Mouse (Mus musculus) cerebellum, adult 2 months (tissue): ENCODE data around the gene Fndc3a. TPM values are rescaled to one million over a fixed set of nuclear protein-coding genes. Genes with fewer than 3 reads are reported as not detected.

Experiments used
- DNase-seq, 2 experiments: peaks; one replicate each; pipeline ENCODE4 v3.0.0; 2021
- H3K27ac ChIP-seq: fragments of 200-500 bp; 2 replicates; pipeline ENCODE4 v1.5.1; 2012; ENCODE audit warnings: low read length, control low read depth, inconsistent platforms; ENCODE audit not compliant: insufficient read depth
- H3K27me3 ChIP-seq: fragments of 200-500 bp; 2 replicates; pipeline ENCODE4 v1.6.1; 2012; ENCODE audit warnings: inconsistent platforms, mild to moderate bottlenecking, low read length, moderate library complexity; ENCODE audit not compliant: control insufficient read depth, insufficient read depth
- H3K4me1 ChIP-seq: fragments of 200-500 bp; 2 replicates; pipeline ENCODE4 v1.6.1; 2011; ENCODE audit warnings: low read length; ENCODE audit not compliant: control insufficient read depth, insufficient read depth
- H3K4me3 ChIP-seq: fragments of 200-500 bp; replicated peaks from 2 replicates; pipeline ENCODE3; 2011; ENCODE audit warnings: mild to moderate bottlenecking, low read depth, low read length, control low read depth; ENCODE audit not compliant: insufficient read depth
- CTCF ChIP-seq: fragments of 200-500 bp; IDR thresholded peaks from 2 replicates; pipeline ENCODE4 v1.5.1; 2011; ENCODE audit warnings: low read depth, mild to moderate bottlenecking, control low read depth, low read length, moderate library complexity, borderline replicate concordance; ENCODE audit not compliant: insufficient read depth
- POLR2A ChIP-seq: fragments of 200-500 bp; IDR thresholded peaks from 2 replicates; pipeline ENCODE4 v1.6.1; 2011; ENCODE audit warnings: low read length, control low read depth, borderline replicate concordance; ENCODE audit not compliant: insufficient read depth
- WGBS: fragments of 180-500 bp; shearing (Covaris S2); methylation state at CpG from one replicate; pipeline ENCODE4 v1.1.7; 2018; 5-methylcytosine and 5-hydroxymethylcytosine counted together
- polyA plus RNA-seq: library from polyadenylated mRNA; depleted of rRNA; stranded (reverse); fragments of >200 nt; gene quantifications from 2 replicates; pipeline ENCODE4 v1.2.3, GENCODE M21; 2012

The Fndc3a gene
- polyA plus RNA-seq, 1 experiment, result 20.0 TPM

- Histone ChIP-seq H3K27ac (no peak overlapping the region), H3K4me1 (no peaks in the 10 kb centered on the region), H3K27me3 (no peaks in the 10 kb centered on the region), H3K4me3 (no peak overlapping the region)
- 83% methylated on average over 4 of the region's 4 CpGs for WGBS
- TF ChIP-seq CTCF (no peak), POLR2A (no peak)
- no peak for DNase-seq
Observed at GRCm38 (mm10) chr14:72738776-72739175, 29.0 kb upstream of the Fndc3a start.

- no peak overlapping the region for H3K27ac ChIP-seq
- TF ChIP-seq CTCF (no peak), POLR2A (no peak)
- H3K4me3 ChIP-seq, result no peak overlapping the region
- 85% methylated on average over 4 of the region's 4 CpGs for WGBS
- no peak for DNase-seq
- H3K4me1 ChIP-seq, result no peaks in the 10 kb centered on the region
- no peaks in the 10 kb centered on the region for H3K27me3 ChIP-seq
Observed at GRCm38 (mm10) chr14:72738217-72738616, 28.4 kb upstream of the Fndc3a start.

- no peaks in the 10 kb centered on the region for H3K4me1 ChIP-seq
- no peaks in the 10 kb centered on the region for H3K27me3 ChIP-seq
- no peak overlapping the region for H3K4me3 ChIP-seq
- H3K27ac ChIP-seq, result no peak overlapping the region
- WGBS, result 50% methylated on average over 3 of the region's 3 CpGs
- DNase-seq, result no peak
- TF ChIP-seq CTCF (no peak), POLR2A (no peak)
Observed at GRCm38 (mm10) chr14:72725865-72726264, 16.1 kb upstream of the Fndc3a start.

GRCm38 (mm10) chr14:72722274-72723053 lies 12.7 kb upstream of the Fndc3a start:
- no peak for DNase-seq
- 79% methylated on average over 3 of the region's 3 CpGs for WGBS
- no peaks in the 10 kb centered on the region for H3K4me1 ChIP-seq
- H3K4me3 ChIP-seq, result no peak overlapping the region
- no peaks in the 10 kb centered on the region for H3K27me3 ChIP-seq
- TF ChIP-seq POLR2A, result no peak
- no peak for TF ChIP-seq CTCF
- H3K27ac ChIP-seq, result no peak overlapping the region

GRCm38 (mm10) chr14:72716175-72716574 lies 6.4 kb upstream of the Fndc3a start:
- DNase-seq, result no peak
- TF ChIP-seq POLR2A (no peak), CTCF (no peak)
- H3K27ac ChIP-seq, result no peak overlapping the region
- H3K4me1 ChIP-seq, result no peaks in the 10 kb centered on the region
- H3K4me3 ChIP-seq, result no peak overlapping the region
- WGBS, result 92% methylated on average over 4 of the region's 4 CpGs
- H3K27me3 ChIP-seq, result no peaks in the 10 kb centered on the region; the same call in 1 of the 2 replicates

GRCm38 (mm10) chr14:72711130-72711529 lies 1.3 kb upstream of the Fndc3a start:
- Histone ChIP-seq H3K4me3 (no peak overlapping the region), H3K27me3 (no peaks in the 10 kb centered on the region; the same call in 1 of the 2 replicates), H3K27ac (no peak overlapping the region), H3K4me1 (no peaks in the 10 kb centered on the region)
- DNase-seq, result no peak
- 42% methylated on average over 4 of the region's 4 CpGs for WGBS
- TF ChIP-seq CTCF, result no peak
- TF ChIP-seq POLR2A, result no peak

GRCm38 (mm10) chr14:72710341-72711027 lies 681 bp upstream of the Fndc3a start:
- 1% methylated on average over 38 of the region's 38 CpGs for WGBS
- Histone ChIP-seq H3K27ac (no peak overlapping the region), H3K4me3 (peak overlapping the region; percentile 70), H3K27me3 (no peaks in the 10 kb centered on the region; the same call in 1 of the 2 replicates), H3K4me1 (no peaks in the 10 kb centered on the region)
- no peak for TF ChIP-seq CTCF
- TF ChIP-seq POLR2A, result no peak
- DNase-seq, result no peak

- WGBS, result 1% methylated on average over 65 of the region's 70 CpGs
- no peaks in the 10 kb centered on the region for H3K4me1 ChIP-seq
- no peak overlapping the region for H3K27ac ChIP-seq
- peak overlapping the region; percentile 70 for H3K4me3 ChIP-seq
- no peaks in the 10 kb centered on the region for H3K27me3 ChIP-seq
- DNase-seq, result peak; percentile 46 to 52
- TF ChIP-seq POLR2A, result no peak
- no peak for TF ChIP-seq CTCF
Observed at GRCm38 (mm10) chr14:72709091-72709709, 603 bp downstream of the Fndc3a start.
